Mouse (Mus musculus): Measurements from ENCODE around the gene Fam19a2.

Gene Fam19a2

GRCm38 (mm10) chr10:123723641-123724040, 459.8 kb downstream of the Fam19a2 start:
- DNase-seq (ENCODE audit: low spot score): no peak

- no peak for DNase-seq (ENCODE audit: low spot score)
Measured at GRCm38 (mm10) chr10:123748317-123748716, 484.5 kb downstream of the Fam19a2 start.

- no peak for DNase-seq (ENCODE audit: low spot score)
Measured at GRCm38 (mm10) chr10:123751676-123752280, 488.0 kb downstream of the Fam19a2 start.

GRCm38 (mm10) chr10:123752755-123753154, 489.0 kb downstream of the Fam19a2 start:
- no peak for DNase-seq (ENCODE audit: low spot score)

- DNase-seq (ENCODE audit: low spot score): no peak
Measured at GRCm38 (mm10) chr10:123753996-123754395, 490.2 kb downstream of the Fam19a2 start.

- no peak for DNase-seq (ENCODE audit: low spot score)
Measured at GRCm38 (mm10) chr10:123789374-123789773, 525.6 kb downstream of the Fam19a2 start.

Measured in ovary, postnatal 14 days (tissue).